Mouse (Mus musculus) neutrophil, adult 83 days (primary cell): ENCODE results near the gene Clec1b. TPM values are rescaled to one million over a fixed set of nuclear protein-coding genes. Genes with fewer than 3 reads are reported as not detected.

Experiments used
- total RNA-seq, 2 experiments: library from RNA; stranded (reverse); gene quantifications; one replicate each; pipeline ENCODE4 v1.2.4; 2023

Clec1b gene
- total RNA-seq = 1 to 10 TPM; 6.6 to 7.2 TPM

GRCm38 (mm10) chr6:129396997-129397396, at the start of gene Clec1b:
Gene Clec1b (plus strand): TSS chr6:129397297.

GRCm38 (mm10) chr6:129385774-129386173, 11.3 kb upstream of the Clec1b start, which contains the start of gene Clec12b:
Gene Clec12b (minus strand): TSS chr6:129385874.

GRCm38 (mm10) chr6:129408562-129408961, 11.5 kb downstream of the Clec1b start, which contains the start of gene Clec9a:
Gene Clec9a (plus strand): TSS chr6:129408862.

GRCm38 (mm10) chr6:129451411-129452039, 54.4 kb downstream of the Clec1b start, which contains the start of gene Clec1a:
Gene Clec1a (minus strand): TSS chr6:129452000.

Other genes starting within 250 kb of the Clec1b start
- gene Clec2d, start 216.7 kb upstream of the Clec1b start, total RNA-seq = 10 to 100 TPM; 51.9 to 56.2 TPM
- gene Cd69, start 121.9 kb upstream of the Clec1b start, total RNA-seq = 10 to 100 TPM; 44.3 to 67.3 TPM
- gene 4922502D21Rik, start 65.5 kb upstream of the Clec1b start, total RNA-seq = not detected
- 100 to 1,000 TPM; 195 to 199 TPM for gene Clec12a, start 54.6 kb upstream of the Clec1b start, total RNA-seq
- gene Clec12b, start 11.4 kb upstream of the Clec1b start, total RNA-seq = not detected
- gene Clec9a, start 11.6 kb downstream of the Clec1b start, total RNA-seq = 1 to 10 TPM; 2.6 to 3.0 TPM
- gene Clec1a, start 54.7 kb downstream of the Clec1b start, total RNA-seq = under 1 TPM; 0.26 to 0.46 TPM
- gene Olr1, start 109.9 kb downstream of the Clec1b start, total RNA-seq = 10 to 100 TPM; 39.0 to 42.5 TPM
- 1 to 10 TPM in 1 of 2 experiments, under 1 TPM in 1; 0.77 to 1.5 TPM for gene Tmem52b, start 115.3 kb downstream of the Clec1b start, total RNA-seq
- 10 to 100 TPM; 18.5 to 22.4 TPM for gene Gabarapl1, start 135.9 kb downstream of the Clec1b start, total RNA-seq
- gene Klre1, start 180.6 kb downstream of the Clec1b start, total RNA-seq = not detected
- gene Klrd1, start 194.5 kb downstream of the Clec1b start, total RNA-seq = not detected
- 1 to 10 TPM; 1.4 to 1.8 TPM for gene Klrk1, start 226.6 kb downstream of the Clec1b start, total RNA-seq
- not detected for gene Klrc3, start 246.0 kb downstream of the Clec1b start, total RNA-seq